Mouse (Mus musculus): ENCODE results near the gene Olfr543.
"Not testable (repeated sequence)": the region's sequence is repeated elsewhere in the genome, so short reads cannot be mapped to it uniquely, and the experiment has no call there.

Gene Olfr543

GRCm38 (mm10) chr7:102481579-102481978, at the start of gene Olfr543:
TSS of gene Olfr543 (minus strand) at chr7:102481679.
- no peak for DNase-seq

DNA sequence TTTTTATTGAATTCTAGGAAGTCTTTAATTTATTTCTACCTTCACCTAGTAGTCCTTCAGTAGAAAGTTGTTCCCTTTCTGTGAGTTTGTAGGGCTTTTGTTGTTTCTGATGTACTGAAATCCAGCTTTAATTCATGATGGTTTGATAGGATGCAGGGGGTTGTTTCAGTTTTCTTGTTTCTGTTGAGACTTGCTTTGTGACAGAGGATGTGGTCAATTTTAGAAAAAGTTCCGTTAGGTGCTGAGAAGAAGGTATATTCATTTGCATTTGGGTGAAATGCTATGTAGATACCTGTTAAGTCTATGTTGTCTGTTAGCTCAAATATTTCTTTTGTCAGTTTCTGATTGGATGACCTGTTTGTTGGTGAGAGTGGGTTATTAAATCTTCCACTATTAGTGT, 47.6 kb upstream of the Olfr543 start:
- DNase-seq: no peak

GRCm38 (mm10) chr7:102517051-102517335, 35.5 kb upstream of the Olfr543 start:
- DNase-seq: no peak

DNA sequence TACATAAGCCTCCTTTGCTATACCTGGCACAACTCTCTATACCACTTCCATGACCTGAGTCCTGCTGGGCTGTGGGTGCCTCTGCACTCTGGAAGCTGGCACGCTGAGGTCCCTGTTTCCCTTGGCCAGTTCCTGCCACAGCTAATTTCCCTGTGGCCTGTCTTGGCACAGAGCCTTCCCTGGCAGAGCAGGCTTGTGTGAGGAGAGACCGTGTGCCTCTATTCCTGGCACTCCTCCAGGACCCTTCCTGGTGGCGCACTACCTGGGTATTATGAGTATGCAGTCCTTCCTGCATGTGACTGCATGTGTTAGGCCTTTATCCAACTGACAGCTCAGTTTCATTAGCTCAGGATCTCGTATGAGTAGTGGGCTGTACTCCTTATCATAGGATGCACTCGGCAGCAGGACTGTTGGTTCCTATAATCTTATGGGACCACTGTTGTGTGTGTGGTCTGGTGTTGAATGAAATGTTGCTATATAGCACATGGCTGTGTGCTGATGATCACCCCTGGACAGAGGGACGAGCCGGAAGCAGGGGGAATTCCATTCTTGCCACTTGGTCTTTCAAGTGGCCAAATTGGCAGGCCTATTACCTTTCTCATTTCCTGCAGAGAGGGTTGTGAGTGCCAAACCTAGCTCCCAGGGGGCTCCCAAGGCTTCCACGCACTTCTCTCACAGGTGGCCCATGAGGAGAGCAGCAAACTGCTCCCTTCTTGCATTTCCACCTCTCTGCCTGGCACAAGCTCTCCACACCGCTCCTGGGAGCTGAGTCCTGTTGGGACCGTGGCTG, 35.0 kb upstream of the Olfr543 start:
- DNase-seq: peak; percentile 35 to 36

DNA sequence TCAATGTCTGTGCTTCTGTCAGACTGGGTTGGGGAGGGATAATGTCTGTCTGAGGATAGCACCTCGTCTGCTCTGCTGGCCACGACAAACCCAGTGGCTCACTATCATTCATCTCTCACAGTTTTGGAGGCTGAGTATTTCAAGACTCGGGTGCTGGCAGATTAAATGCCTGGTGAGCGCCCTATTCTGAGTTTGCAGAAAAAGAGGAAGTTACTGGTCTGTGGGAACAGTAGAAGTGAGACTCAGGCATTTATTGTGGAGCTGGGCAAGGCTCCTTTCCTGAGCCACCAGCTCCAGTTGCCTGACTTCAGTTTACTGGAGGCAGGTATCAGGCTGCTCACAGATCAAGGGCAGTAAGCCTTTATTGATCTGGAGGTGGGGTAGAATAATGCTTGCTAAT, 32.7 kb upstream of the Olfr543 start:
- no peak for DNase-seq

- DNase-seq: peak; percentile 83 to 94
These were observed 31.4 kb upstream of the Olfr543 start for GRCm38 (mm10) chr7:102512814-102513435.

DNA sequence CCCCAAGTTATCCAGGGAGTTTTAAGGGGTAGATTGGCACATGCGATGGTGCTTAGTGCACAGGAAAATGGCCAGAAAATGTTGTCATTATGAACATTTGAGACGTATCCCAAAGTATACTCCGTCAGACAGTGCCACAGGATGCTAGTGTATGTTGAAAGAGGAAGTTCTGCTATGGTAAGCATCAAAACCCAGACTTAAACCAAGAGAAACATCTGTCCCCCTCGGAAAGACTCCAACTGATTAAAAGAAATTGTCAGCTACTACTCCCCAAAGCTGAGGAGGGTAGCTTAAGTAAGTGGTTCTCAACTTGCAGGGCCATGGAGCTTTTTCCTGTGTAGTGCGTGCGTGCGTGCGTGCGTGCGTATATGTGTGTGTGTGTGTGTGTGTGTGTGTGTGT, 30.4 kb upstream of the Olfr543 start:
- no peak for DNase-seq

DNA sequence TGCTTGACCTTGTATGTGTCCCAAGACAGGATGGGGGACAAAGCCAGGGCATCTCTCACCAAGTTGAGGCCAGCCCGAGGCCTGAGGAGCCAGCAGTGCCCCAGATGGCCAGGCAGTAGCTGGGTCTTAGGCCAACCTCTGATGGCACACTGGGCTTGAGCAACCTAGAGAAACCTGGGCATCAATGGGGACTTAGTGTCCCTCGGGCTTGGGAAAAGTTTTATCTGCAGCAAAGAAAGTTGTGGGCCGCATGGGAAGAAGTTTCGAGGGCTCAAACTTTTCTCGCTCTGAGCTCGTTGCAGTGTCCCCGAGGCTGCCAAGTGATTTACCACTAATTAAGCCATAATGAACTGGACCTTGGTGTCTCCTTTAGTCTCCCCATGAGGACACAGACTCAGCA, 28.2 kb upstream of the Olfr543 start:
- no peak for DNase-seq

DNA sequence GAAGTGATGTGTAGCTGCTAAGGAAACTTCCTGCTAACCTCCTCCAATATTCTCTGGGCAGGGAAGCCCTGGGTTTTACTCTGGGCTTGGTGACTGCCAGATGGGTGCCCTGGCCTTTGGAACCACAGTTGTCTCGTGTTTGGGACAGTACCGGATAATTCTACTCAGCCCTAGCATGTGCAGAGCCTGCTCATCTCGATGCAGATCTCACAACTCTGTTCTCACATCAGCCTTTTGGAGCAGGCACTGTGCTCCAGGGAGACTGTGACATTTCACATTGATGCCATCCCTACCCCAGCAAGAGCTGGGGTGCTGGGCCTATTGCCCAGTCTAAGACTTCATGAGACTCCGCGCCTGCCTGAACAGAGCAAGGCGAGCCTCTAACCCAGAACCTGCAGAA, 27.2 kb upstream of the Olfr543 start:
- DNase-seq: no peak

DNA sequence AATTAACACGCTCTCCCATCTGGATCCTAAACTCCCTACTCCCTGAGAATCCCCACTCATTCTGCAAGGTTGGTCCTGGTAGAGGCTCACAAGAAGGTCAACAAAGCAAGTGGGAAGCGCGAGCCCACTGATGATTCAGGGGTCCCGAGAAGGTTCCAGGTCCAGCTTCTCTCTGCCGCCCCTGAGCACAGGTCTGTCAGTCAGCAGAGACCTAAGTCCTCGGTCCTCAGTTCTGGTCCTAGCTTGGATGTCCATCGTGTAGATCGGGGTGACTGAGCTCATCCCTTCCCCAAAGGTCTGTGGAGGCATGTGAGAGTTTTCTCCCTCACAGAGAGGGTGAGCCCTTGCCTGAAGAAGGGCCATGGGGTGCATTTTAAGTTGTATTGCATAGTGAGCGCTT, 26.6 kb upstream of the Olfr543 start:
- no peak for DNase-seq

- DNase-seq: peak; percentile 70 to 79
These were observed 25.4 kb upstream of the Olfr543 start for GRCm38 (mm10) chr7:102506848-102507247.

DNA sequence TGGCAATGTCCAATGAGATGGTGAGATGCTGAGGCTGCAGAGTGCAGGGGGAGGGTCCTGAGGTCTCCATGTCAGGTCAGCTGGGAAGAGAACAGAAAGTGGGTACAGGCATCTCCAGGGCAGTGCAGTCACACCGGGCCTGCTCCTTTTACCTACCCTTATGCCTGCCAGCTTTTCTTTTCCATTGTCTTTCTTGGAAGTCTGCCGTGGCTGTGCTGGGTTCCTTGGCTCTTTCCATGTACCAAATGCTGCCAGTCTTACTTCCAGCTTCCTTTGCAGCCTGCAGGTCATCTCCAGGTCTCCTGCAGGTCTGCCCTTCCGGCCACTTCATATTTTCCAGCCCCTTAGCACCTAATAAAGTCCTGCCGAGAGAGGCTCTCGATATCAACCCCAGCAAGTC, 20.5 kb upstream of the Olfr543 start:
- DNase-seq: peak; percentile 42 to 46

GRCm38 (mm10) chr7:102499473-102499872, 18.0 kb upstream of the Olfr543 start, which contains the start of gene Olfr545:
TSS of gene Olfr545 (minus strand) at chr7:102499573.
- no peak for DNase-seq

- not testable (repeated sequence) for DNase-seq
These were observed 12.9 kb upstream of the Olfr543 start for GRCm38 (mm10) chr7:102494416-102494815.

- no peak for DNase-seq
These were observed 6.7 kb upstream of the Olfr543 start, which contains the start of gene Olfr544 for GRCm38 (mm10) chr7:102488161-102488560. TSS of gene Olfr544 (minus strand) at chr7:102488313.

DNA sequence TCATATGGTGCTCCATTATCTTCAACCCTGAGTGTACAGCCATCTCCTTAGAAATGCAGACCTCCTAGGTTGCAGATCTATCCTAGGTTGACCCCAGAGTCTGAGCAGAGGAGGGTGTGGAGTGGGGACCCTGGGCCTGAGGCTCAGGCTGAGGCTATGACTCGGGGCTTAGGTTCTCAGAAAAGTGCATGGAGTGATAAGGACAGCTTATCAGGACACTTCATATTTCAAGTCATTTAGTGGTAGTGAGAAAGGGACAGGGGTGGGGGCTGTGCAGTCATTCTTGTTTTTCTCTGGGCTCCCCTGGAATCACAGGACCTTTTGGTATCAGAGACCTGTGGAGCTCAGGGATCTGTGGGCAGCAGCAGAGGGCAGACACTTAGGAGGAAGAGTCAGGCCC, 4.6 kb upstream of the Olfr543 start:
- DNase-seq: no peak

DNA sequence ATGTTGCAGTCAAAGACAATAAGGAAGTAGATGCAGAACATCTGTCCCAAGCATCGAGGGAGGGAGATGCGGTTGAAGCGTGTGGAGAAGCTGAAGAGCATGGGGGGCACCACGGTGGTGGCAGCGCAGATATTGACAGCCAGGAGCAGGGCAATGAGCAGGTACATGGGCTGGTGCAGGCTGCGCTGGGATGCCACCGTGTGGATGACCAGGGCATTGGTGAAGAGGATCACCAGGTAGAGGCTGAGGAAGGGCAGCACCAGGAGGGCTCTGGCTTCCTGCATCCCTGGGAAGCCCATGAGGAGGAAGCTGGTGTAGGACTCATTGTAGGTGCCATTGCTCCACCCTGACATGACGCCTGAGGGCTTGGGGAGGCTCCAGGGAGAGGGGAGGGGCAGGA, 3.3 kb upstream of the Olfr543 start:
- DNase-seq: not testable (repeated sequence)

GRCm38 (mm10) chr7:102483665-102484064, 2.2 kb upstream of the Olfr543 start:
- no peak for DNase-seq

GRCm38 (mm10) chr7:102480821-102481220, 658 bp downstream of the Olfr543 start:
- no peak for DNase-seq

- no peak for DNase-seq
These were observed 2.0 kb downstream of the Olfr543 start for GRCm38 (mm10) chr7:102479368-102480078.

DNA sequence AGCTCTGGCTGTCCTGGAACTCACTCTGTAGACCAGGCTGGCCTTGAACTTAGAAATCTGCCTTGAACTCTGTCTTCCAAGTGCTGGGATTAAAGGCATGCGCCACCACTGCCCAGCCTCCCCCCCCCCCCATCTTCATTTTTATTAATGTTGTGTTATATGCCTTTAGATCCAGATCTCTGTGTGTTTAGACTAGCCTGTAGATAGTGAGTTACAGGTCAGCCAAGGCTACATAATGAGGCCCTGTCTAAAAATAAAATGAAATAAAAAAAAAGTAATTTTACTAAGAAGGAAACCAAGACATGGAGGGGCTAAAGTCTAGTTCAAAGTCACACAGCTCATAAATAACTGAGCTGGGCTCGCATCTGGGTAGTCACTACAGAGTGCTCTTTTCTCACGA, 2.6 kb downstream of the Olfr543 start:
- no peak for DNase-seq

DNA sequence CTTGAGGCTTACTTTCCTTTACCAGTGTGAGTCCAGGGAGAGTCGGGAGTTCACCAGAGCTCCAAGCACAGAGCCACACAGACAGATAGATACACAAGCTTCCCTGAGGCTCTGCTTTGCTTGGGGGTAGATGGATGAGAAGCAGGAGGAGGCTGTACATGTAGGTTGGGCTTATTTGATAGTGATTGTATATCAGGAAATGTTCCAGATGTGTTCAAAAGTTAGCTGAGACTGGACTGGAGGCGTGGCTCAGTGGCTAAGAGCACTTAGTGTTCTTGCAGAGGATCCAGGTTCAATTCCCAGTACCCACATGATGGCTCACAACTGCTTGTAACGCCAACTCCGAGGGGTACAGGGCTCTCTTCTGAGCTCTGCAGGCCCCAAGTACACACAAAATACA, 3.1 kb downstream of the Olfr543 start:
- DNase-seq: no peak

DNA sequence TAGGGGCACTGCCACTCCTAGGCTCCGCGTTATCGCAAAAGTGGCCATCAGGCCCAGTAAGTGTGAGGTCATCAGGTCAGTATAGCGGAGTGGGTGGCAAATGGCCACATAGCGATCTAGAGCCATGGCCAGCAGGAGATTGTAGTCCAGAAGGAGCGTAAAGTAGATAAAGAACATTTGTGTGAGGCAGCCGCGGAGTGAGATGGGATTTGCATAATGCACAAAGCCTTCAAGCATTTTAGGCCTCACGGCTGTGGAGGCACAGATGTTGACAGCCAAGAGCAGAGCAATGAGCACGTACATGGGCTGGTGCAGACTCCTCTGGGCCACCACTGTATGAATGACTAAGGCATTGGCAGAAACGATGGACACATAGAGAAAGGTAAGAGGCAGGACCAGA, 4.1 kb downstream of the Olfr543 start:
- DNase-seq: no peak

- DNase-seq: no peak
These were observed 4.9 kb downstream of the Olfr543 start for GRCm38 (mm10) chr7:102476601-102477000.

Measured in cerebellum, adult 18-20 months (tissue).